Mouse (Mus musculus): ENCODE measurements around the gene Adap1.

DNA sequence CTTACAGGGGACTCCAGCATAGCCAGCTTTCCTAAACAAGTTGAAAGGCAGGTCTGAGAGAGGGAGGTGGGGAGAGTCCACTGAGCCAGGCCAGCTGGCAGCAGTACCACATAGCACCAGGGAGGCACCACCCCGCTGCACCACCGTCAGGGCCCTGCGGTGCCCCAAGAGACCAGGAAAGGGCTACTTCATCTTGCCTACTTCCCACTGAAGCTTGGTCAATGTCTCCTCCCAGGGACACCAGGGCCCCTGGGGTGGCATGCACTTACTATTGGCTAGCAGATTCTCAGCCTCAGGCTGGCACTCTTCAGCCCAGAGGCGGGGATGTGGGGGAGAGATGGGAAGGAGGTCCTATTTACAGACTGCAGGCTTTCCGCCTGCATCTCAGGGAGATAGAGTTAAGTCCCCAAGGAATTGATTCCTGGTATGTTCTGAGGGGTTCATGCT, 1.4 kb downstream of the Adap1 start:
- TF ChIP-seq CTCF (conservative IDR thresholded peaks at IDR 0.05; ENCODE audit: insufficient read depth, insufficient read length, low read depth, low read length): no peak; the same call in 1 of the 2 replicates
- no peak for TF ChIP-seq POLR2A (IDR thresholded peaks at IDR 0.05; ENCODE audit: low read depth, low read length)
